Mouse (Mus musculus) layer of hippocampus, adult 8-10 months (tissue): ENCODE measurements around the gene Cd300ld4. TPM values are rescaled to one million over a fixed set of nuclear protein-coding genes. Genes with fewer than 3 reads are reported as not detected.

Experiments used
- total RNA-seq, 4 experiments: library from RNA; stranded (reverse); gene quantifications; 2 replicates each; pipeline ENCODE4 v1.2.4; 2022

The Cd300ld4 gene
- total RNA-seq, 4 experiments from 2014 or later: 0.69 to 3.5 (median 1.8) TPM

Other genes starting within 250 kb of the Cd300ld4 start
- 10 to 100 TPM; 15.3 to 19.6 (median 17.4) TPM for gene Btbd17, start 231.1 kb downstream of the Cd300ld4 start, total RNA-seq
- not detected for gene Gpr142, start 228.1 kb downstream of the Cd300ld4 start, total RNA-seq
- gene Gprc5c, start 175.9 kb downstream of the Cd300ld4 start, total RNA-seq: 1 to 10 TPM; 4.3 to 7.2 (median 4.8) TPM
- 1 to 10 TPM in 2 of 4 experiments, under 1 TPM in 2; 0.39 to 1.3 (median 0.80) TPM for gene Cd300a, start 137.0 kb downstream of the Cd300ld4 start, total RNA-seq
- gene Cd300lb, start 92.6 kb downstream of the Cd300ld4 start, total RNA-seq: under 1 TPM in 2 of 4 experiments, not detected in 2; 0.25 to 0.48 TPM
- not detected for gene Cd300c, start 57.9 kb downstream of the Cd300ld4 start, total RNA-seq
- under 1 TPM in 2 of 4 experiments, not detected in 2; 0.20 to 0.45 TPM for gene Cd300ld, start 37.1 kb downstream of the Cd300ld4 start, total RNA-seq
- gene Cd300c2, start 25.1 kb downstream of the Cd300ld4 start, total RNA-seq: 10 to 100 TPM in 2 of 4 experiments, 1 to 10 TPM in 2; 3.8 to 26.2 (median 12.4) TPM
- not detected for gene Cd300ld2, start 10.8 kb downstream of the Cd300ld4 start, total RNA-seq
- gene Cd300ld5, start 10.8 kb upstream of the Cd300ld4 start, total RNA-seq: 1 to 10 TPM in 1 of 4 experiments, under 1 TPM in 1, not detected in 2; 0.45 to 4.0 TPM
- 1 to 10 TPM in 2 of 4 experiments, under 1 TPM in 1, not detected in 1; 0.45 to 3.7 (median 3.6) TPM for gene Cd300ld3, start 21.4 kb upstream of the Cd300ld4 start, total RNA-seq
- gene Cd300e, start 35.2 kb upstream of the Cd300ld4 start, total RNA-seq: under 1 TPM in 3 of 4 experiments, not detected in 1; 0.14 to 0.20 (median 0.18) TPM
- 1 to 10 TPM; 2.8 to 4.0 (median 3.9) TPM for gene Rab37, start 64.4 kb upstream of the Cd300ld4 start, total RNA-seq
- gene Cd300lf, start 107.0 kb upstream of the Cd300ld4 start, total RNA-seq: 1 to 10 TPM in 3 of 4 experiments, under 1 TPM in 1; 0.62 to 4.3 (median 1.7) TPM
- gene Slc9a3r1, start 136.3 kb upstream of the Cd300ld4 start, total RNA-seq: 10 to 100 TPM; 68.3 to 84.2 (median 77.1) TPM
- gene Tmem104, start 160.5 kb upstream of the Cd300ld4 start, total RNA-seq: 10 to 100 TPM; 12.5 to 19.8 (median 16.1) TPM
- 10 to 100 TPM; 20.4 to 25.2 (median 22.5) TPM for gene Nat9, start 160.8 kb upstream of the Cd300ld4 start, total RNA-seq
- gene Grin2c, start 240.2 kb upstream of the Cd300ld4 start, total RNA-seq: 10 to 100 TPM; 42.3 to 48.8 (median 44.6) TPM